Mouse (Mus musculus) large intestine, adult 2 months (tissue): Measurements from ENCODE around the gene Kdm1b. TPM values are rescaled to one million over a fixed set of nuclear protein-coding genes. Genes with fewer than 3 reads are reported as not detected.

ENCODE experiments used
- polyA plus RNA-seq: library from polyadenylated mRNA; depleted of rRNA; stranded (reverse); fragments of >200 nt; gene quantifications from 2 replicates; pipeline ENCODE4 v1.2.3, GENCODE M21; 2012; rRNA removed

The Kdm1b gene
- polyA plus RNA-seq, 1 experiment: 7.0 TPM

Other genes with a start within 250 kb of the Kdm1b start
- gene Kif13a, start 113.6 kb upstream of the Kdm1b start, polyA plus RNA-seq: 33.8 and 47.5 TPM in 2 replicates
- gene Nhlrc1, start 28.6 kb upstream of the Kdm1b start, polyA plus RNA-seq: 2.7 and 3.6 TPM in 2 replicates
- 4.2 and 6.7 TPM in 2 replicates for gene Tpmt, start 1.2 kb downstream of the Kdm1b start, polyA plus RNA-seq
- 9.5 and 10.2 TPM in 2 replicates for gene Dek, start 62.7 kb downstream of the Kdm1b start, polyA plus RNA-seq
- 1.3 and 3.1 TPM in 2 replicates for gene Rnf144b, start 79.2 kb downstream of the Kdm1b start, polyA plus RNA-seq